Mouse (Mus musculus) heart, adult 8-10 months (tissue): ENCODE data around the gene Pelp1. TPM values are rescaled to one million over a fixed set of nuclear protein-coding genes. Genes with fewer than 3 reads are reported as not detected.
A peak's percentile ranks its signal among the peaks of the same experiment; 100 is the strongest.

Experiments used
- DNase-seq: peaks from one replicate; pipeline ENCODE4 v3.0.0; 2022; ENCODE audit warnings: low spot score
- total RNA-seq, 4 experiments: library from RNA; stranded (reverse); gene quantifications; 2 replicates each; pipeline ENCODE4 v1.2.4; 2022

Gene Pelp1
- total RNA-seq: 10 to 100 TPM; 19.1 to 23.0 (median 20.6) TPM

- peak; percentile 83 for DNase-seq
These were observed at the start of gene Pelp1 for GRCm38 (mm10) chr11:70409594-70410296. Gene Pelp1 (minus strand): TSS chr11:70410031.

- no peak for DNase-seq
These were observed 49.1 kb upstream of the Pelp1 start, which contains the start of gene Zmynd15 for GRCm38 (mm10) chr11:70458688-70459600. Gene Zmynd15 (plus strand): TSS chr11:70459433.

GRCm38 (mm10) chr11:70453261-70454044, 43.6 kb upstream of the Pelp1 start:
- DNase-seq: no peak

GRCm38 (mm10) chr11:70451797-70452498, 42.1 kb upstream of the Pelp1 start, which contains the start of gene Med11:
Gene Med11 (plus strand): TSS chr11:70451919.
- peak; percentile 97 for DNase-seq

GRCm38 (mm10) chr11:70450926-70451325, 41.1 kb upstream of the Pelp1 start:
- no peak for DNase-seq

- DNase-seq: no peak
These were observed 37.5 kb upstream of the Pelp1 start for GRCm38 (mm10) chr11:70447373-70447772.

GRCm38 (mm10) chr11:70446756-70447155, 36.9 kb upstream of the Pelp1 start:
- no peak for DNase-seq

- DNase-seq: no peak
These were observed 34.8 kb upstream of the Pelp1 start for GRCm38 (mm10) chr11:70444667-70445066.

- no peak for DNase-seq
These were observed 34.1 kb upstream of the Pelp1 start for GRCm38 (mm10) chr11:70443964-70444363.

- DNase-seq: no peak
These were observed 32.1 kb upstream of the Pelp1 start for GRCm38 (mm10) chr11:70441882-70442281.

- no peak for DNase-seq
These were observed 30.8 kb upstream of the Pelp1 start for GRCm38 (mm10) chr11:70440637-70441036.

- no peak for DNase-seq
These were observed 29.0 kb upstream of the Pelp1 start for GRCm38 (mm10) chr11:70438728-70439374.

- no peak for DNase-seq
These were observed 27.6 kb upstream of the Pelp1 start for GRCm38 (mm10) chr11:70437426-70437825.

- DNase-seq: no peak
These were observed 25.6 kb upstream of the Pelp1 start for GRCm38 (mm10) chr11:70435476-70435875.

- DNase-seq: no peak
These were observed 24.1 kb upstream of the Pelp1 start for GRCm38 (mm10) chr11:70433951-70434350.

GRCm38 (mm10) chr11:70433569-70433943, 23.7 kb upstream of the Pelp1 start:
- DNase-seq: peak; percentile 49

GRCm38 (mm10) chr11:70432895-70433568, 23.2 kb upstream of the Pelp1 start:
- peak; percentile 48 for DNase-seq

GRCm38 (mm10) chr11:70432048-70432894, 22.4 kb upstream of the Pelp1 start, which contains the start of gene Arrb2:
Gene Arrb2 (plus strand): TSS chr11:70432635.
- peak; percentile 96 for DNase-seq

- no peak for DNase-seq
These were observed 21.7 kb upstream of the Pelp1 start for GRCm38 (mm10) chr11:70431574-70431973.
